Mouse (Mus musculus) spleen, adult 10 weeks (tissue): ENCODE results near the gene N4bp3. TPM values are rescaled to one million over a fixed set of nuclear protein-coding genes. Genes with fewer than 3 reads are reported as not detected.

Experiments
- polyA plus RNA-seq: library from polyadenylated mRNA; stranded (reverse); fragments of 350-450 nt; fragmentation: Illumina TruSeq; extraction: RNeasy Lipid Tissue Mini Kit (QIAGEN cat#74804); gene quantifications from one replicate; pipeline ENCODE4 v1.2.3, GENCODE M21; 2015; ENCODE audit warnings: low replicate concordance; ENCODE audit not compliant: insufficient read depth

Gene N4bp3
- polyA plus RNA-seq = 0.91 TPM

DNA sequence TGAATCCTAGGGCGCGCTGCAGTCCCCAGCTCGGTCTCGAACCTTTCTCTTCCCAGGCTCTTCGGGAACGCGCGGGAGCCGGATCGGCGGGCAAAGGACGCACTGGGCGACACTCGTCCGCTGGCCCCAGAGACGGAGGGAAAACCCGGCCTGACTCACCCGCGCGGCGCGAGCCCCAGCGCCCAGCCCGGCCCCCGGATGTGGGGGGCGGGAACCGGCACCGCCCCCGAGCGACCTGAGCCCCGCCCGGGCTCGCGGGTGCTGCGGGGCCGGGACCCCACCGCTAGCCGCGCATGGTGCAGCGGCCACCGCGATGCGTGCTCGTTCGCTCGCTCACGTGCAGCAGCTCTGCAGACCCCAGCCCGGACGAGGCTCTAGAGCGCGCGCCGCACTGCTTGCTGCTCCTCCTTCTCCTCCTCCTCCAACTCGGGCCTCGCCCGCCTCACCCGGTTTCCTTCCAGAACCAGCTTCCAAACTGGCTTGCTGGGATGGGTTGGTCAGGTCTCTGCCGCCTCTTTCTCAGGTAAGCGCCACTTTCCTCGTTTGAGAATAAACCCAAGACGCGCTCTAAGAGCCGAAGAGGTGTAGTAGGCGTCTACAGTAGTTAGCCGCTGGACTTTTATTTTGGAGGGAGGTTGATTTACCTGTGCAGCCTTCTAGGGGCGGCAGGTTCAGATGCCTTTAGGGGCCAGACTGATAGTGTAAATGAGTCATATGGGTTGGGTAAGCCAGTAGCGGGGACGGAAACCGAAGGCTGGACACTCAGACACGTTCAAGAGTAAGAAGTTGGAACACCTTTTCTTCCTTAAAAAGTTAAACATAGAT, at the start of gene N4bp3, which contains the start of gene D930048N14Rik:
Gene N4bp3, minus strand, starts transcription at position 152 of the 825 bp plus-strand sequence.
Gene D930048N14Rik, plus strand, starts transcription at position 264 of the 825 bp plus-strand sequence.

DNA sequence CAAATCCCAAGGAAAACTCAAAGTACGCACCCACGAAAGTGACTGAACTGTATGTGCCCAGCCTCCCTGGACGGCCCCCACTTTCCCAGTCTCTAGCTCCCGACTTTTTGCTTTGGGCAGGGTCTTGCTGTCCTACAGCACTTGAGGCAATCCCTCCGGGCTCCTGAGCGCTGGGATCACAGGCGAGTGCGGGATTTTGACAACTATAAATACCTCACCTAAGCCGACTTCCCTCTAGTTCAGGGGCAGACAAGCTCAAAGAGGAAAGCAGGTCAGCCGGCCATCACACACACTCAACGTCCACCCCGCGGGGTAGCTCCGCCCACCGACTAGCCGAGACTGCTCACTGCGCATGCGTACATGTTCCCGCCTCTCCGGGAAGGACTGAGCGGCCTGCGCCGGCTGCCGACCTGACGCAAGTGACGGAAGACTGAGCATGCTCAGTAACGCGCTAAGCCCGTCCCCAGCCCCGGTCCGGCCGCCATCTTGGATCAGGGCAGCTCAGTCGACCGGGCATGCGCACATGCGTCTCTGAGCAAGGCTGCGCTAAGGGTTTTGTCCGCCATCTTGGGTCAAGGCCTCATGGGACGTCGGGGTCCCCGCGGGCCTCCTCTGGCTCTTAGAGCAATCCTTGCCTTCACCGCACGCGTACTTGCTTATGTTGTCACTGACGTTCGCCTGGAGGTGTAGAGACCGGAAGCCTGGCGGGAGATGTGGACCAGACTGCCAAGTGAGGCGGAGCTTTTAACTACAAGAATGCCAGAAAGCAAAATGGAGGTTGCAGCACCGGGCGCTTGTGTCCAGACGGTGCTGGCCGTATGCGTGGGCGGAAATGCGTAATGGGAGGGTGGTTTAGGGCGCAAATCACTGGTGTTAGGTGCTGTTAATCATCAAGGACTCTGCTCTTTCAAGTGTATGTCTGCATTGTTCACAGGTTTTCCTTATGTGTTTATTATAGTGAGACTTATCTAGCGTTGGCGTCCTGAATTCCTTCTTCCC, 38.0 kb upstream of the N4bp3 start, which contains the start of gene 0610009B22Rik:
Gene 0610009B22Rik, minus strand, starts transcription at position 545 of the 999 bp plus-strand sequence.

DNA sequence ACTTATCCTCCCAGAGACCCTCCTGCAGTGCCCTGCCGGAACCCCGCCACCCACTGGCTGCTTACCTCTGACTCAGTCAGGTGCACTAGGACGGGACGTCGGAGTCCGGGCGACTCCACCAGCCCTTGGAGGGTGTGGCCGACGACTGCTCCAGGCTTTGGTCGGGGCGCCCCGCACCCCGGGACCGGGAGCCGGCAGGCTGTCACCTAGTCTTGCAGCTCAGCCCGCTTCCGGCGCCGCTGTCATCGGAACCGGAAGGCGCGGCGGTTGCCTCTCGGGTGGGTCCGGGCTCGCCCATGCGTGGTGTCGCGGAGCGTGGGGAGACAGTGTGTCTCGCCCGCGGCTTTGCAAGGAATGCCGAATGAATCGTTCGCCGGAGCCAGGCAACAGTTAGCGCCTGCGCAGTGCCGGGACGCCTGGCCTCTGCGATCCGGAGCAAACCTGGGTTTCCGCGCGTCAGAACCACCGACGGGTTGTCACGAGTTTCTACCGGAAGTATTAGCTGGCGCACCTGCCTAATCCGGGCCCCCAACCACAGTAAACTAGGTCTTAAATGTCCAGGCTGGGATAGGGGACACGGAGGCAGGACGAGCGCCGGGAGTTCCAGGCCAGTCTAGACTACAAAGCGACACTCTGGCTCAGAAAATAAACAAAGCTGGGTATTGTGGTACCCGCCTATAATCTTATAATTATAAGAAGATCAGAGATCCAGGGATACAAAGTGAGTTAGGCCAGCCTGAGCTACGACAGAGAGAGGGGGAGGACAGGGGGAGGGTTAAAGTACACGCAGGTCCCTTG, 14.9 kb downstream of the N4bp3 start, which contains the start of gene Rmnd5b:
Gene Rmnd5b, minus strand, starts transcription at position 372 of the 798 bp plus-strand sequence.

DNA sequence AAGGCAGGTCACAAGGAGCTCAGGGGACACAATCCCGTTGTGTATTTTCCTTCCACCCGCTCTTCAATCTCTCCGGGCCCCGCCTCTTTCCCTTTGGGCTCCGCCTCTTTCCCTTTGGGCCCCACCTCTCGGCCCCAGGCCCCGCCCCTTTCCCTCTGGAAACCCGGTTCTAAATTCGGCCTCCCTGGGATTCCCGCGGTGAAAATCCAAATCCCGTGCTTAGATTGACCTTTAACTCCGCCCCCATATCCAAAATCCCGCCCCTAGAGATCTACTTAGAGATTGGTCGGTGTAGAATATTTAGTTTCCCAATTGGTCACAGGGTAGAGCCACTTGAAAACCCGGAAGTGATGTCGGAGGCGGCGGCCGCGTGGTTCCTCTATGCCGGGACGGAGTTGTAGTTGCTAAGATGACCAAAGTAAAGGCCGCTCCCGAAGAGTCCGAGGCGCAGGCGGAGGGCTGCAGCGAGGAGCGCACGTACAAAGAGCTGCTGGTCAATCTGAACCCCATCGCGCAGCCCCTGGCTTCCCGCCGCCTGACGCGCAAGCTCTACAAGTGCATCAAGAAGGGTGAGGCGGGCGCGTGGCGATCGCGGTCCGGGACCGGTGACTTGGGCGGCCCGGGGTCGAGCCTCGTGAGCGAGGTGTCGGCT, 31.1 kb downstream of the N4bp3 start, which contains the start of gene Nhp2:
Gene Nhp2, plus strand, starts transcription at position 327 of the 652 bp plus-strand sequence.

DNA sequence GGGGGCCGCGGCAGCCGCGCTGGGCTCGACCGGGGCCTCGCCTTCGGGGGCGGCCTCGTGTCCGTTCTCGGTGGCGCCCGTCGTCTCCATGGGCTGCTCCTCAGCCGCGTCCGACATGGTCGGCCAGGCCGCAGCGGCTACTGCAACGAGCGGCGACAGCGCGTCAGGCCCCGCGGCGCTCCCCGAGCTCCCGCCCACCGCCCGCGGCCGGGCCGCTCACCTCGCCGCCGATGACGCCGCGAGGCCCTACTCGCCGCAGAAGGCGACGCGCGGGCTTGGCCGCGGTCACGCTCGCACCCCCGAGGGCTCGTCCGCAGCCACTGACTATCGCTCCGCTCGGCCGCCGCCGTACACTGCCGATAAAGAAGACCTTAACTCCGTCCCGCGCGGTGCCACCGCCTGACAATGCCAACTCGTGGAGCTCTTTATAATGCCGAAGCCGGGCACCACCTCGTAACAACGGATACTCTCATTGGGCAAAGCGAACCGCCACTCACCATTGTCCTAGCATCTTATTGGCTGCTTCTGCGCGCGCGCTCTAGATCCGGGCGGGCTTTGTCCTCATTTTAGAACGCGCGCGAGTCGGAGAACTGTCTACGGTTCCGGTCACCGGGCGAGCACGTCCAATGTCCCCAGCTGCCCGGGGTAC, 44.1 kb downstream of the N4bp3 start, which contains the start of gene Hnrnpab:
Gene Hnrnpab, minus strand, starts transcription at position 401 of the 649 bp plus-strand sequence.

Other genes with a start within 250 kb of the N4bp3 start
- 16.0 TPM for gene Phykpl, start 66.1 kb downstream of the N4bp3 start, polyA plus RNA-seq
- 269 TPM for gene Hnrnpab, start 44.0 kb downstream of the N4bp3 start, polyA plus RNA-seq
- 26.0 TPM for gene Nhp2, start 31.1 kb downstream of the N4bp3 start, polyA plus RNA-seq
- 30.4 TPM for gene Rmnd5b, start 14.9 kb downstream of the N4bp3 start, polyA plus RNA-seq
- 6.0 TPM for gene D930048N14Rik, start 112 bp upstream of the N4bp3 start, polyA plus RNA-seq
- 22.0 TPM for gene 0610009B22Rik, start 38.0 kb upstream of the N4bp3 start, polyA plus RNA-seq
- gene Sec24a, start 112.8 kb upstream of the N4bp3 start, polyA plus RNA-seq = 19.9 TPM
- 65.2 TPM for gene Sar1b, start 112.8 kb upstream of the N4bp3 start, polyA plus RNA-seq
- gene Jade2, start 206.8 kb upstream of the N4bp3 start, polyA plus RNA-seq = 21.3 TPM